Mouse (Mus musculus) left cerebral cortex, postnatal 14 days (tissue): ENCODE measurements around the gene D1Pas1. TPM values are rescaled to one million over a fixed set of nuclear protein-coding genes. Genes with fewer than 3 reads are reported as not detected.

ENCODE experiments used
- DNase-seq, 2 experiments: peaks; one replicate each; pipeline ENCODE4 v3.0.0; 2021 to 2022; ENCODE audit warnings: low spot score in 2 of 2, mixed read lengths in 1 of 2
- intact Hi-C: fragments of 180-260 bp; cut with DNase I; formaldehyde crosslinking; loops from one replicate; pipeline ENCODE4 v1.15.1; 2025
- total RNA-seq, 2 experiments: library from RNA; stranded (reverse); gene quantifications; 2 replicates each; pipeline ENCODE4 v1.2.3; 2021

D1Pas1 gene
- total RNA-seq, 2 experiments from 2014 or later: 0.11 TPM; not detected in 1

DNA sequence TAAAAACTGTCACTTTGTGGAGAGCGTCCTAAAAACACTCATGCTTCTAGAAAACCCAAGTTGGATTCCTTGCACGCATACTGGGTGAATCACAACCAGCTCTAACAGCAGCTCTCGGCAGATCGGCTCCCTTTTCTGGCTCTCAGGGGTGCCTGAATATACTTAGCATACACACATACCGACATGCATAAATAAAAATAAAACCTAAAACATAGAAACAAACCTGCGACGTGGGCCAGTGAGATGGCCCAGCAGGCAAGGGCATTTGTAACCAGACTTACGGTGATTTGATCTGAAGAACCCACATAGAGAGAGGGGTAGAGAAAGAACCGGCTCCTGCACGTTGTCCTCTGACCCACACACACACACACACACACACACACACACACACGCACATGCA is 17.9 kb downstream of the D1Pas1 start:
- intact Hi-C loops: no loop called here
- DNase-seq: no peak

DNA sequence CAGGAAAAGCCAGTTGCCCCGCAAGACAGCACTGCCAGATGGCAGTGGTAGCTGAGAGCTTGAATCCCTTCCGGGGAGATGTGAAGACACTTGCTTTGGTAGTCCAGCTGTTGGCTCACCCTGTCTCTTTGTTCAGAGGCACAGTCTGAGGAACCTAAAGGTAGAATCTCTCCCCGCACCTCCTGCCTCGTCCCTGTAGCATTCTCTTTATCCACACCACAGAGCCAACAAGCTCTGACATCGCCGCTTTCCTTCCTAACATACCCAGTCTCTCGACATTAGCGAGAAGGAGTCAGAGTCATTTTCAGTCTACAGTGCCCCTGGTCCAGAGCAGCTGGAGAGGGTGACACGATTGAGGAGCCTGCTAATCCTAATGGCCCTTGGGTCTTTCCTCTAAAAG is 18.9 kb downstream of the D1Pas1 start:
- intact Hi-C loops: no loop called here
- no peak for DNase-seq

DNA sequence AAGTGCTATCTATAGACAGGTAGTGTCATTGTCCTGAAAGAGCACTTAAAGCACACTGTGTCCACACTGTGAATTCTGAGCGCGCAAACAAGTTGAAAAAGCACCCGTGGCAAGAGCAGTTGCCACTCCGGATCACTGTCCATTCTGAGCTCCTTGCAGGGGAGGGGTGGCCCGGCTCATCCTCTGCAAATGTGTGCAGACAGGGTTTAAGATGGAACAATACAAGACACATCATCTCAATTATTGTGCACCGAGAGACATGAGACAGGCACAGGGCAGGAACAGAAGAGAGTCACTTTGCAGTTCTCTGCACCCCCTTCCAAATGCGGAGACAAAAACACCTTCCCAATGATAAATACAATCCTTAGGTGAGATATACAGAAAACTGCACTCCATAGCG is 19.3 kb downstream of the D1Pas1 start:
- DNase-seq: no peak
- intact Hi-C loops: no loop called here

DNA sequence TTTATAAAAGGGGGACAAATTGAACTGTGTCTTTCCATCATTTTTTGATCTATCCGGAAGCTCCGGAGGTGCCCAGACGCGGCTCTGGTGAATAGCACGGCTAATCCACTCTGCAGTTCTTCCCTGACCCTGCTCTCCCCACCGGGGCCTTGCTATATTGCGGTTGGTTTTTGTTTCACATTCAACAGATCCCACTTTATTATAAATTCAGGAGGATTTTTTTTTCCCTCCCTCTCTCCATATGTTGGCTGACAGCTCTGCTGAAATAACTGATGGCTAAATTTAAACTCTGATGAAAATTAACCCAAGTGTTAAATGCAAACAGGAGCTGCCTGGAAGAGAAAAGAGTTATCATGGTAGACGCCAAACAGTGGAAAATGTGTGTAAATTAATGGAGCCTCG is 21.1 kb downstream of the D1Pas1 start:
- intact Hi-C loops: no loop called here
- DNase-seq: no peak

DNA sequence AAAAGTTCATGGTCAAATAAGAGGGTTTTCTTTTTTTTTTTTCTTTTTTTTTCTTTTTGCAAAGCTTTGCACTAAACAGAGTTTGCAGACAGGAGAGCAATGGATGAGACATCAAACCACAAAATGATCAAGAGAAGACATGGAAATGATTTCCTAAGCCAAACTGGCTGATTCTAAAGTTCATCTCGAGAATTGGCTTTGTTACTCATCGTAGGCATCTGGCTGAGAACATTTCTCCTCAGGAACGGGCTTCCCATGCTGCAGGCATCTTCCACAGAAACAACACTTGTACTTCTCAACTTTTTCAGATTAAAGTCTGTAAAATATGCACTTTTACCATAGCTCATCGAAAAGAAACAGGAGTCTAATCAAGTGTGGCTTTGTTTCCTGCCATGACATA is 21.6 kb downstream of the D1Pas1 start:
- intact Hi-C loops: no loop called here
- DNase-seq: peak in 1 of 2 experiments; percentile 22

DNA sequence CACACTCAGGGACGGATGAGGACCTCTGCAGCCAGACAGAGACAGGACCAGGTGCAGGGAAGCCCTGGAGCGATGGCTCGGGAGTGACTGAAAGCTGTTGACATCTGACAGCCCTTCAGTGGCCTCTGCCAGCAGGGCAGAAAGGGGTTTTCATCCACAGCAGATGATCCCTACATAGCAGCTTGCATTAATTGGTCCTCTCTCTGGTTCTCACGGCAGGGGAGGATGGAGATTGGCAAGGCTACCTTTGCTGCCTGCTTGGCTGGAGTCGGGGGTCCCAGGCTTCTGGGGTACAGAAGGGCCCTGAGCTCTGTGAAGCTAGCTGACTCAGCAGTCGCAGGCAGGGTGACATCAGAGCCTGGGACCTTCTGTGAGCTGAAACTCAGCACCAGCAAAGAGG is 24.3 kb downstream of the D1Pas1 start:
- intact Hi-C loops: no loop called here
- no peak for DNase-seq

DNA sequence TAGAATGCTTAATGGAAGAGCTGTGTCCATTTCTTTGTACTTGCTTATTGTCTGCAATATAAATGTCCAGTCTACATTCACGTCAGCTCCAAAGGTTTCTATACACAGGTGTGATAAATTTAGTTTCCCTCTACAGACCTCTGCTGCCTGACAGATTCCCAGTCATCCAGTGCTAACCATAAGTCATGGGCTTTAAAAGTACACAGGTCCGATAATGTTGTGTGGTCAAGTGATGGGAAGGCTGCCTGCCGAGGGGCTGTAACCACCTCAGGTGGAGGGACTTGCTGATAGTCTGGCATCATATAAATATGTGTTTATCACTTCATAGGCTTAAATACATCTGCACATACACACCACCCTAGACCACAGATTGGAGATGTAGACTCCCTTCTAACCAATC is 24.9 kb downstream of the D1Pas1 start:
- intact Hi-C loops: no loop called here
- DNase-seq: no peak

DNA sequence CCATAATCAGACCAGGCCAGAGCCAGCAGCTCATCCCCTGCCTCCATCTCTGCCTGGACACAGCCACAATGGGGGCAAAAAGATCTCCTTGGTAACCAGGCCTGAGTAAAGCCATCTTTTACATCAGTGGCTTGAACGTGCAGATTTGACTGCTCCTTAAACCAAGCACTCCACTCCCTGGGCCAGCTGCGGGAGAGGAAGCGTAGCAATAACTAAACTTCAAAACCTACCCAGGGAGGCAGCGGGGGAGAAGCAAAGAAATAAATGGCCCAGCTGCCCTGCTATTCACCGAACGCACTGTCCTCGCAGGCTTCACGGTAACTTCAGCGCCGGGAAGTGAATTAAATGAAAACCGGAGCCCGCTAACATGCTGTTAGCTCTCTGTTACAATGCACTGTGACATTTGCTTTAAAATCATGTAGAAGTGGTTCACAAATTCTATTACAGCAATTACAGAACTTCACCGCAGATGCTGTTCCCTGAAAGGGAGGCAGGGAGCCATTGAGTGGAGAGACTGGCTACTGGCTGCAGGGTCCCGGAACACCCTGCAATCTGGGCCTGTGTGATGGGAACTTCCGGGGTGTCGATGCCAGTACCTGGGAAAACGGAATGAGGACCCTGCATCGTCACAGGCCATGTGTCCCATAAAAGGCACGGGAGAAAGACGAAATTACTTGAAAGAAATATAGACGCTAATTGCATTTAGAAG is 30.5 kb downstream of the D1Pas1 start:
- no peak for DNase-seq
- intact Hi-C loops: no loop called here

DNA sequence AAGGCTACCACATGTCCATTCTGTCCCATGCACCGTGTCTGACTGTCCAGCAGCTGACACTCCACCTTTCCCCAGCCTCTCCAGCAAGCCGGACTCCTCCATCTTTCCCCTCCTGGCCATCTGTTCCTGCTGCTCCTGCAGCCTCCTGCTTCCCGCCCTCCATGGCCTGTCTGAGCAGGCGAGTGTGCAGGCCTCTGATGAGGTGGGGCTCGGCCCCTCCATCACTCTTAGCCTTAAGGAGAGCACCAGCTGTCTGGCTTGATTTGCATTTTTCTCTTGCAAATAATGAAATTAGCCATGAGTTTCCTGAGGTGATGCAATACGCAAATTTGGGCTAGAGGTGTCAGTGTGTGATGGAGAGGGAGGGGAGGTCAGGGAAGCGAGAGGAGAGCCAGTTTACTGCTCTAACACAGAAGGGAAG is 36.2 kb downstream of the D1Pas1 start:
- intact Hi-C loops: no loop called here
- DNase-seq: no peak

DNA sequence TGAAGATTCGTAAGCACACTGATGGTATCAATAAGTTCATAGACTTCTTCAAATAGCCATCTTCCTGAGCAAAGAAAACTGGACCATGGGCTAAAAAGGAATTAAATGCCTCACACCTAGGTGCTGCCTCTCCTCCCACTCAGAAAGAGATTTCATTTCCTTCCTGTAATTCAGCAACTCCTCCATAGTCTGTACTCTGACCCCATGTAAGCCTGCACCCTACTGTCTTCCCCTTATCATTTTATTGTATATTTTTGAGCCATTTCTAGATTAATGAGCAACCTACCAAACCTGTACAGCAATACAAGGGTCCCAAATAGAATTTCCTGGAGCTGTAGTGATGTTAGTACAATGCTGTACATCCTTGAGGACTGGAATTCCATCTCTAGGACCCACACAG is 37.1 kb downstream of the D1Pas1 start:
- intact Hi-C loops: no loop called here
- no peak for DNase-seq

DNA sequence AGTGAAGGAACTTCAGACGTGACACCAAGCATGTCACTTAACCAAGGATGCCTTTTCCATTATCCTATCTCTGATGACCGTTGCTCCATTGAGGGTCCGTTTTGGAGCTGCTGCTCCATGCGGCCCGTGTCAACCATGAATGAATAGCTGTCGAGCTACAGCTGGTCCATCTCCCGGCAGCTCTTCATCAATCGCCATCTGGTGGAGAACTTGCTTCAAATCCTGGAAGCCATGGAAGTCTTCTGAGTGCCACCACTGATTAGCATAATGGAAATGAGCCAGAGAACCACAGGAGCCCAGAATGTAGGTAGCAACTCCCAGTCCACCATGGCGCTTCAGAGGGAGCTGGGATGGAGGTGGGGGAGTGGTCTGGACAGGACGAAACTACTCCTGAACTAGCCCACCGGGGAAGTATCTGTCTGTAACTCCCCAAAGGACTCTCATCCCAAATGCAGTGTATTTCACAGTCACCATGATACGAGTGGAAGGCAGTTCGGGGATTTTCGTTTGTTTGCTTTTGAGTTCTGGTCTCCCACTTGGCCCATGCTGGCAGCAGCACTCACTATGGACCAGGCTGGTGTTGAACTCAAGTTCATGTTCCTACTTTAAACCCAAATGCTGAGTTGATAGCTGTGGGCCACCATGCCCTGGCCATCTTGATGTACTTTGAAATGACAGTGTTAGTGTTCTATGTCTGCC is 39.2 kb downstream of the D1Pas1 start:
- intact Hi-C loops: no loop called here
- no peak for DNase-seq

DNA sequence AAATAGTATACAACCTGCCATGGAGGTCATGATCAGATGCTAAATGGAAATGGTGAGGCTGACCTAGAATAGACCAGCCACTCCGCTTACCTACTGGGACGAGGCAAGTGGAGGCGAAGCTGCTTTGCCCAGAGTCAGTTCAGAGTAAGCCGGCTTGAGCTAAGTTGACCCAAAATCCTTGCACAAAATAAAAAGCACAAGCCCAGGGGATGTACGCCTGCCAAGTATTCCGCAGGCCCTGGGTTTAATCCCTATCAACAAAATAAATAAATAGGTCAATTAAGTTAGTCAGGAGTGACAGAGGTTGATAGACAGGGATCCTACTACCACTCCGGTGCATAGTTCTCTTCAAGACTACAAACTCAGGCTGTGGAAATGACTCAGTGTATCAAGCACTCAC is 41.0 kb downstream of the D1Pas1 start:
- no peak for DNase-seq
- intact Hi-C loops: no loop called here

DNA sequence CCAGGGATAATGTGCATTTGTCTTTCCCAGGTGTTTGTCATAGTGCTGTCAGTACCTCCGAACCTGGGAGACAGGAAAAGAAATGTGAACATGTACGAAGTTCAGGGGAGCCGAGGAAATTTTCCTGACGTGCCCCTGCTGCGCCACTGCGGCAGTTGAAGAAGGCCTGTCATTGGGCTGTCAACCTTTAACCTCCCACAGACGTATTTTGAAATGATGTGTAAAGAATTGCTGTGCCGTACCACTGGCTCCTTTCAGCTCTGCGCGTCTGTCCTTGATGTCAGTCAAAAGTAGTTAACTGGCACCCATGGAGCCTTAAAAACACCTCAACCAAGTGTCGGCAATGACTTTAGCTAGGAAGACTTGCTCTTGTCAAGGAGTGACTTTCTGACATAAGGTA is 42.9 kb downstream of the D1Pas1 start:
- DNase-seq: no peak
- intact Hi-C loops: no loop called here

DNA sequence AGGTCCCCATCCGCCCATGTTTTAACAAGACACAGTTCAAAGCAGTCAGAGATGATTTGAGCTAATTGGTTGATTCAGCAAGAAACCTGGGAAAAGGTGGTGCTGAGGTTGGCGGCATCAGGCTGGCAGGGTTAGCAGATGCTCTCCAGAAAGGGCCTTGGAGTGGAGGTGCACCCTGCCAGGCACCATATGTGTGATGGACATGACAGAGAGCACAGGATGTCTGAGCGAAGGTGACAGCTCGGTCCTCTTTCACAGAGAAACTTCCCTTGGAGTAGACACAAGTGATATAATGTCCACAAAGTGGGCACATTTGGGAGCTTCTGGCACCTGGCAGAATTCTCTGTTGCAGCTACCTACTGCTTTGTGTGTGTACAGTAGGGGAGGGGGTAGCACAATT is 44.4 kb downstream of the D1Pas1 start:
- no peak for DNase-seq
- intact Hi-C loops: no loop called here

DNA sequence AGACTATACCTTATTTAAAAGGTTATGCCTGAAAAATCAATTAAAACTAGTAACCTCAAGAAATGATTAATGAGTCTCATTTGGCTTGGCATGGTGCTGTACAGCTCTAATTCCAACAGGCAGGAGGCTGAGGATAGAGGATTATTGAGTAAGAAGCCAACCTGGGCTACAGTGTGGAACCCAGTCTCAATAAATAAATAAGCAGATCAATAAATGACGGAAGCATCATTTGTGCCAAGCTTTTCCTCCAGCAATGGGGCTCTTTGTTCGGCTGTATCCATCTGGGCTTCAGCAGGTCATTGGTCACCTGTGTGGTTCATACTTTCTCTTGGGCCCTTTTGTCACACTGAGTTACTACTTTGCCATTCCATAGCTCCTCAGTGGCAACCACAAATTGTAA is 46.9 kb downstream of the D1Pas1 start:
- DNase-seq: no peak

DNA sequence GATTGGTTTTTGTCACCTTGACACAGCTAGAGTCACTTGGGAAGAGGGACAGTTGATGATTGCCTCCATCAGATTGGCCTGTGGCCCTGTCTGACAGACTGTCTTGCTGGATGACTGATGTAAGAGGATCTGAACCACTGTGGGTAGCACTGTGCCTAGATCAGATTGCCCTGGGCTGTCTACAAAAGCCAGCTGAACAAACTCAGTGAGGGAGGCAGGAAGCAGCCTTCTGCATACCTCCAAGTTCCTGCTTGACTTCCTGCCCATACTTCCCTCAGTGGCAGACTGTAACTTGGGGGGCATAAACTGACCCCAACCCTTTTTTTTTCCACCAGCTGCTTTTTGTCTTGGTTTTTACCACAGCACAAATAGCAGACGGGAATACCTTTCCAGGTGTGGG is 48.5 kb downstream of the D1Pas1 start:
- DNase-seq: no peak
- intact Hi-C loops: no loop called here

More for the DNA sequence above, 46.9 kb downstream of the D1Pas1 start:
- intact Hi-C loops: no loop called here

DNA sequence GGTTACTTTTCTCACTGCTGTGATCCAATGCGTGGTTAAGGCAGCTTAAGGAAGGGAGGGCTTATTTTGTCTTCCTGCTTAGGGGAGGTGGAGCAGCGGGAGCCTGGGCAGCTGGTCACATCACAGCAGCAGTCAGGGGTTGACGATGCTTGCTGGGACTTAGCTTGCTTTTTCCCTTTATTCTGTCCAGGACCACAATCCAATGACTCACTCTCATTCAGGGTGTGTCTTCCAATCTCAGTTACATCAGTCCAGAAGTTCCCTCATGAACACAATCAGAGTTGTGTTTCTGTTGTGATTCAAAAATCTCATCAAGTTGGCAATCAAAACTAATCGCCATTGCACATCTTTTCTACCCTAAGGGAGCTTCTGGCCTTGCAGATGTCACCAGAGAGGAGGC is 48.9 kb downstream of the D1Pas1 start:
- intact Hi-C loops: no loop called here
- no peak for DNase-seq

DNA sequence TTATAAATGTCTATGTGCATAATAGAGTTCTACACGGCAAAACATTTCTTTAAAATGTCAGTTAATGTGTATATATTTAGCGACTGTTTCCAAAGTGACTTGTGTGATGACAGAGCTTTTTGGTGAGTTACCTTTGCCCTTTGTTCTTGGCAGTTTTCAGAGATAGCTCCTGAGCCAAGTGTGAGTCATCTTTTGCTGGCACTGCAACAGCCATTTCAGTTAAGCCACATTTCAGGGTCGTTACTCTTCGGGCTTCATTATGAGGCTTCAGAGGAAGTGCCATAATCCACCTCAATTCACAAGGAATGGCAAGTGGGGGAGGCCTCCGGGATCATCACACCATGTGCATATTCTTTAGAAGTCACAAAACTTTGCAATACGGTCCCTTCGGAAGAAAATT is 52.8 kb downstream of the D1Pas1 start:
- intact Hi-C loops: no loop called here
- DNase-seq: no peak
